Mouse (Mus musculus): Measurements from ENCODE around the gene Rgl1.

GRCm38 (mm10) chr1:152726095-152726494 is 40.1 kb downstream of the Rgl1 start:
- TF ChIP-seq POLR2A (IDR thresholded peaks at IDR 0.05; ENCODE audit: low read depth, low read length): no peak
- no peak for TF ChIP-seq CTCF (IDR thresholded peaks at IDR 0.05; ENCODE audit: extremely low read depth, insufficient read length, insufficient replicate concordance, low read depth, low read length)
